Mouse (Mus musculus) heart, embryonic 15.5 days (tissue): Measurements from ENCODE around the gene Pja2. TPM values are rescaled to one million over a fixed set of nuclear protein-coding genes. Genes with fewer than 3 reads are reported as not detected.
"Not testable (repeated sequence)": the region's sequence is repeated elsewhere in the genome, so short reads cannot be mapped to it uniquely, and the experiment has no call there.

Experiments used
- ATAC-seq: fragments of 200-750 bp; cut with Nextera tagmentation; replicated peaks from 2 replicates; pipeline ENCODE4 v1.8.0; 2017; ENCODE audit warnings: low read depth, moderate TSS enrichment; ENCODE audit not compliant: insufficient number of reproducible peaks, insufficient read depth, low FRiP score
- H3K27ac ChIP-seq: fragments of 300-500 bp; sonication (generic); 2 replicates; pipeline ENCODE4 v1.5.1; 2015; ENCODE audit warnings: mild to moderate bottlenecking, inconsistent platforms
- H3K27me3 ChIP-seq: fragments of 300-500 bp; sonication (generic); 2 replicates; pipeline ENCODE4 v1.6.1; 2015; ENCODE audit warnings: inconsistent platforms
- H3K36me3 ChIP-seq: fragments of 300-500 bp; sonication (generic); 2 replicates; pipeline ENCODE4 v1.6.1; 2015; ENCODE audit warnings: mild to moderate bottlenecking, inconsistent platforms
- H3K4me1 ChIP-seq: fragments of 300-500 bp; sonication (generic); replicated peaks from 2 replicates; pipeline ENCODE4 v1.6.1; 2015; ENCODE audit warnings: inconsistent platforms
- H3K4me2 ChIP-seq: fragments of 300-500 bp; sonication (generic); 2 replicates; pipeline ENCODE4 v1.6.1; 2015; ENCODE audit warnings: inconsistent platforms, mild to moderate bottlenecking, moderate library complexity
- H3K4me3 ChIP-seq: fragments of 300-500 bp; sonication (generic); 2 replicates; pipeline ENCODE4 v1.5.1; 2015; ENCODE audit warnings: mild to moderate bottlenecking, inconsistent platforms
- H3K9ac ChIP-seq: fragments of 300-500 bp; sonication (generic); 2 replicates; pipeline ENCODE4 v1.6.1; 2015; ENCODE audit warnings: mild to moderate bottlenecking, inconsistent platforms
- H3K9me3 ChIP-seq: fragments of 300-500 bp; sonication (generic); replicated peaks from 2 replicates; pipeline ENCODE4 v1.6.1; 2016; ENCODE audit warnings: inconsistent platforms
- WGBS: fragments of 180-500 bp; shearing (Covaris S2); methylation state at CpG from one replicate; pipeline ENCODE4 v1.1.7; 2015; ENCODE audit warnings: mixed read lengths; 5-methylcytosine and 5-hydroxymethylcytosine counted together
- microRNA-seq: library from miRNA; unstranded; fragments of <30 nt; microRNA quantifications from one replicate; pipeline ENCODE4, GENCODE M21; 2016
- polyA plus RNA-seq: library from polyadenylated mRNA; unstranded; fragments of >200 nt; fragmentation: Nextera tagmentation; extraction: Ambion mirVana; gene quantifications from 2 replicates; pipeline ENCODE4 v1.2.1, GENCODE M21; 2015

Gene Pja2
- polyA plus RNA-seq, 1 experiment from 2014 or later = 70.1 TPM

DNA sequence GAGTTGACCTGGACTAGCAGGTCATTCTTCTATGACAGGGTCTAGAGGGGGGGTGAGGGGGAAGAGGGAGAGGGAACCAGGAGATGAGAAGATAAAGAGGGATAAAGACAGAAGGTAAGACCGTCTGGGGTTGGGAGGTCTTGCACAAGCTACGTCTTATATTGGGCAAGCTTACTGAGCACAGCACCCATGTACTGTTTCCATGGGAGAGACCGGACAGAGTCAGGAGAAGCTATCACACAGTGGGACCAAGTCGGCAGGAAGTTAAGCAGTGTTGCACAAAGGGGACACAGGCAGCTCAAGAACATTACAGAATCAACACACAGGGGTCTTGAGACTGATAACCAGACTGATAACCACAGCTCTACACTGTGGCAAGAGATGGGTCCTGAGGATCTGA is 100.1 kb downstream of the Pja2 start:
- H3K9ac ChIP-seq = not testable (repeated sequence)

DNA sequence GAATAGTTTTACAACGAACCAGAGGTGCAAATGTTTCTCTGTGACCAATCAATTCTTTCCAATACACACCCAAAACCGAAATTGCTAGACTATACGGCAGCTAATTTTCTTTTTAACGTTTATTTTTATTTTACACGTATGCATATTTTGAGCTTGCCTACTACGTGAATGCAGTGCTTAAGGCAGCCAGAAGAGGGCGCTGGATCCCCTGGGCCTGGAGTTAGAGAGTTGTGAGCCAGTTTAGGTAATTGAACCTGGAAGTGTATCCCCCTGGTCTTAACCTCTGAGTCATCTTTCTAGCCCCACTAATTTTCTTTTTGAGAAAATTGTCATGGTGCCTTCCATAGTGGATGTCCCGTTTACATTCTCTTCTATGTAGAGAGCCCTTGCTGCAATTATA is 100.5 kb downstream of the Pja2 start:
- no peaks in the 10 kb centered on the region for H3K4me1 ChIP-seq

More for the DNA sequence above, 100.1 kb downstream of the Pja2 start:
- not testable (repeated sequence) for H3K4me1 ChIP-seq, H3K4me3 ChIP-seq, H3K36me3 ChIP-seq, H3K9me3 ChIP-seq, H3K27me3 ChIP-seq, H3K4me2 ChIP-seq, ATAC-seq, H3K27ac ChIP-seq
- 92% methylated on average over 4 of the region's 4 CpGs for WGBS

More for the DNA sequence above, 100.5 kb downstream of the Pja2 start:
- Histone ChIP-seq H3K27ac (no peak overlapping the region), H3K9me3 (no peaks in the 10 kb centered on the region), H3K36me3 (no peaks in the 10 kb centered on the region), H3K4me3 (no peak overlapping the region), H3K4me2 (no peak overlapping the region), H3K9ac (no peak overlapping the region), H3K27me3 (no peaks in the 10 kb centered on the region)
- ATAC-seq = no peak
- WGBS = 77% methylated on average over 8 of the region's 8 CpGs

Small RNA genes lying within 50 kb of the gene (microRNA-seq; reads per million reads assigned to microRNA genes)
- not detected for gene Gm24194
